Mouse (Mus musculus) gonadal fat pad, adult 2 months (tissue): ENCODE measurements at regions not wholly inside any gene's neighbourhood (a gene's known extent, or its start where the extent isn't known, plus 50 kb on each side); places are given as distances from the start of the nearest gene placed in this dataset.
"Not testable (repeated sequence)": the region's sequence is repeated elsewhere in the genome, so short reads cannot be mapped to it uniquely, and the experiment has no call there.

Experiments used
- DNase-seq: peaks from one replicate; pipeline ENCODE4 v3.0.0-alpha.2; 2012; ENCODE audit warnings: low read depth

DNA sequence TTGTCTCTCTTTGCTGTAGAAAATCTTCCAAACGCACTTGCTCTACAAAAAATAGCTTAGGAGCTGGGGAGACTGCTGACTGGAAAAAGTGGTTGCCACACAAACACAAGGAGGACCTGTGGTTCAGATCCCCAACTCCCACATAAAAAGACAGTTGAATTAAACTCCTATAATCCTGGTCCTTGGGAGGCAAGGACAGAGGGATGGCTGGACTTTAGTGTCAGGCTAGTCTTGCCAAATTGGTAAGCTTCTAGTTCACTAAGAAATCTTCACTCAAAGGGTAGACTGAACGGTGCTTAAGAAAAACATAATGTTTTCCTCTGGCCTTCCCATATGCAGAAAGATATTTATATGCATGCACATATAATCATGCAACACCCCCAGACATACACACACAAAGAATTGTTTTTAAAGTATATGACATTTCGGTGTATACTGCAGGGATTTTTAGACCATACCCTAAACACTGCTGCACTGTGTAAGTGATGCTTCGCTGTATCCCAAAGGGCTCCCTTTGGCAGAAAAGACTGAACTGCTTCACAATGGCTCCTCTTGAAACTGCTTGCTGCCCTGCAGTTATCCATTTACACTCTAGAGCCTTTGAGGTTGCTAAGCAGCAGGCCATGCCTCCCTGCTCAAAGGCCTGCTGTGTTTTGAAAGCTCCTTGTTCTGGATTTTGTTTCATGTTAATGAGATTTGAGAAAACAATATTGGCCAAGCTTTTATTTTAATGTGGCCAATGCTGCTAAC is 1299.3 kb downstream of the Zfp704 start:
- no peak for DNase-seq

DNA sequence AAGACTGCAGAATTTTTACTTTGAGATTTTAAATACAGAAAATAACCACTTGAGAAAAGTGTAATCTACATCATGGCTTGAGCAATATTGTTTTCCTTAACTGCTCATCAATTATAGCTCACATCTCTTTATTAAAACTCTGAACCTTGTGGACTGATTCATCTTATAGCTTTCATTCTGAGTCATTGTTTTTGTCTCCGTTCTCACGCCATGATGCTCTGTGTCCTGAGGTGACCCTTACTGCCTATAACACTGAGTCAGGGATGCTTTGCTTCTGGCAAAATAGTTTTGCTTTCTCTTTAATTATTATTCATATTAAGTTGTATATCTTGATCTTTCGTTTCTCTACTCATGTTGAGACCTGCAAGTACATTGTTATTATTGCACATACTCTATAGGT is 1302.6 kb downstream of the Zfp704 start:
- peak; percentile 14 for DNase-seq

DNA sequence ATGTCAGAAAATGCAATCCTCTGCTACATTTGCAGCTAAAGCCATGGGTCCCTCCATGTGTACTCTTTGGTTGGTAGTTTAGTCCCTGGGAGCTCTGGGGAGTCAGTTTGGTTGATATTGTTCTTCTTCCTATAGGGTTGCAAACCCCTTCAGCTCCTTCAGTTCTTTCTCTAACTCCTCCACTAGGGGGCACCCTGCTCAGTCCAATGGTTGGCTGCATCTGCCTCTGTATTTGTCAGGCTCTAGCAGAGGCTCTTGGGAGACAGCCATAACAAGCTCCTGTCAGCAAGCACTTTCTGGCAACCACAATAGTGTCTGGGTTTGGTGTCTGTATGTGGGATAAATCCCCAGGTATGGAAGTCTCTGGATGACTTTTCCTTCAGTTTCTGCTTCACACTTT is 1305.1 kb downstream of the Zfp704 start:
- DNase-seq, result no peak

DNA sequence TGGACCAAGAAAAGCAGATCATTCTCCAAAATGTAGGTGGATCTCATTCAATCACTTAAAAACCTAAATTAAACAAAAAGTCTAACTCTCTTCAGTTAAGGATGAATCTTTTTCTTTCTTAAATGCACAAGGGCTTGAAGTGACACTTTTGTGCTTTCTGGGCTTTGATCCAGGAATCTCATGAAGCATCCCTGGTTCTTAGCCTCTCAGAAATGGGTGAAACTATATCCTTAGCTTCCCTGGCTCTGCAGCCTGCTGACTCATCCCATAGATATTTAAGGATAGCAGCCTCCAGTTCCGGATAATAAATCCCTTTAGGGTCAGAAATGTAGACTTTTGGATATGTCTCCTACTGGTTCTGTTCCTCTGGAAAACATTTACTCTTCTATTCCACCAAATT is 1316.8 kb downstream of the Zfp704 start:
- DNase-seq, result no peak

DNA sequence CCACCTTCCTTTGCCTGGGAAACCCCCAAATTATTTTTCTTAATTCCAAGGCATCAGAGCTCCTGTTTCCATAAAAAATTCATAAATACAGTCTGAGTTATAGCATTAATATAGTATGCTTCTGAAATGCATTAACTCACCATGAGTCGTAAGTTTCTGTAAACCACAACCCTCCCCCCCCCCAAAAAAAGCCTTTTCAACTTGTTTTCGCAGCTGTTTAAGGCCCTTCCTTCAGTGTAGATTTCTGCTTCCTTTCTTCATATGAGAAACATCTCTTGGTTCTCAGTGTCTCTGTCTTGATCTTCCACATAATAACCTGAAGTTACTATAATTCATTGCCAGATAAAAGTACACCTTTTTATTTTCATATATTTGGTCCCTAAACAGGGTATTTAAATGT is 1320.3 kb downstream of the Zfp704 start:
- DNase-seq, result no peak

DNA sequence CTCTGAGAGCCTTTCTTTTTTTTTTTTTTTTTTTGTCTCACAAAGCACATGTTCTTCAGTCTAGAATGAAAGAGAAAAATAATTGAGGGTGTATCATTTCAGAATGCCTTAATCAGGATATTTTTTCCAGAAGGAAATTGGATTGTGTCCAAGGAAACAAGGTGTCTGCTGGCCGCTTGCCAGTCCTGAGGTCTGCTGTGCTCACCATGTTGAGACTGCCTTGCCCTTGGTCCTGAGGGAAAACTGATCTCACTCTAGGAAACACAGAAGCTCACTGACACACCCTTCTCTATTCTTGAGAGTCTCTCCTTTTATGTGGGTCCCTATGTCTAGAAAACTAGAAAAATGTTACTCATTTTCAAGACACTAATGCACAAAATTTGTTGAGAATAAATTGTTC is 1321.4 kb downstream of the Zfp704 start:
- DNase-seq, result no peak

GRCm38 (mm10) chr3:8284655-8285428 is 1325.0 kb downstream of the Zfp704 start:
- DNase-seq, result no peak

- DNase-seq, result no peak
Measured at GRCm38 (mm10) chr3:8282411-8282810, 1327.5 kb downstream of the Zfp704 start.

- DNase-seq, result no peak
Measured at GRCm38 (mm10) chr3:8276661-8277060, 1333.2 kb downstream of the Zfp704 start.

DNA sequence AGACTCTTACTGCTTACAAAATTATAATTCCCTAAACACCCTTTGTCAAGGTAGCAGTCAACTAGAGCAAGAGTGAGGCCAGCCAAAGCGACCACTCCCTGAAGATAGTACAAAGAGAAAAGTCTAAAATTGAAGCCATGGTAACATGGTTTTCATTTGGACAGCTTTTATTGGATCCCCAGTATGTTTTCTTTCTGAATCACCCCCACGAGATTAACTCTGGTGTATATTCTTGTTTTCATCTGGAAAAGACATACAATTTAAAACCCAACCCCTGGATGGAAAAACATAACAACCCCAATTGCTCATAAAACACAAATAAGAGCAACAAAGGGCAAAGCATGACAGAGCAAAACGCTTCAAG is 1339.0 kb downstream of the Zfp704 start:
- DNase-seq, result no peak

DNA sequence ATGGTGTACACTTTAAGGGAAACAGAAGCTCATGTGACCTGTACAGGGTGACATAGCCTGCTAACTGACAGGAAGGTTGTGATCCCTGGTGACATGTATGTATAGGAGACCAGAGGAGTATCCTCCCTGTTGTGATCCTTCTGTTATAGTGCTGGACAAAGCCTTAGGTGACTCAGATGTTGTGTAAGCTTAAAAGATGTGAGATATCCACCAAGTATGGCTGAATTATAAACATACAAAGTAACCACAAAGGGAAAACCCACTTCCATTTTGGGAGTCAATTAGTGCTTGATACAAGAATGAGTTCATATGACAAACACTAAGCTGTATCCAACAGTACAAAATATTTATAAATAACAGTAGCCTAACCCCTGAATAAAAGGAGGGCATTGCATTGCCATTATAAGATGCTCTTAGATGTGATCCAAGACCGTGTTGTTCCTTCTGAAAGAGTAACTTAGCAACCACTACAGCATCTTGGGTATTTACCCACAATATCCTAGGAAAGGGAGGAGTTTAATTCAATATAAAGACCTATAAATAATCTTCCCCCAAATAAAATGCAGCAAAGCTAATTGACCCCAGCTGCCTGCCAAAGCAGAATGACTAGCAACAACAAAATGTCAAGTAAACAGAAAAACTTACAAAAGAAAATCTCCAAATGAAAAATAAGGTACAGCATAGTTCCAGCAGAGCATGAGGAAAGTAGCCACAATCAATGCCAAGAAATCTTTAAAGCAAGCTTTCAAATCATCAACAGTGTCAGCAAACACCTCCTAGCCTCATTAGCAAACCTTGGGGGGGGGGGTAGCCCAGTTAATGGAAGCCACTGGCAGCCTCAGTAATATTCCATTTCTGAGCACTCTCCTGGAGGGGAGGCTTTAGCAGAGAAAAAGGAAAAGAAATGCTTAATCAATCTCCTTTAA is 1339.6 kb downstream of the Zfp704 start:
- no peak for DNase-seq

DNA sequence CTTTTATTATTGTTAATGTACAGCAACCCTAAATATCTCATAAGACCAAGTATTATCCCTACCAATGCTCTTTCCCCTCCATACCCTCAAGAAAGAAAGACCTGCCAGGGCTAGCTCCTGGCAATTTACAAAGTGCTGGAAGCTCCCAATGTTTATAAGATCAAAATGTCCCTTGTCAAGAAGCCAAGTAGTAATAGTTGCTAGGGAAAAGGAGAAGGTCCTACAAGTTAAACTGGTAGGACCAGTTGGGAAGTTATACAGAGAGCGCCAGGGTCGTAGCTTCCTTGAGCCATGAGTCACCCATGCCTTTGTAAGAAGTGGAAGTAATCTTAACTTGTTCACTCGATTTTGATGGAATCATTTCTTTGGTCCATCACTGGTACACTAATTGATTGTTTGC is 1344.1 kb downstream of the Zfp704 start:
- DNase-seq, result peak; percentile 81

- no peak for DNase-seq
Measured at GRCm38 (mm10) chr3:8264366-8265033, 1345.4 kb downstream of the Zfp704 start.

- no peak for DNase-seq
Measured at GRCm38 (mm10) chr3:8257293-8257692, 1352.6 kb downstream of the Zfp704 start.

DNA sequence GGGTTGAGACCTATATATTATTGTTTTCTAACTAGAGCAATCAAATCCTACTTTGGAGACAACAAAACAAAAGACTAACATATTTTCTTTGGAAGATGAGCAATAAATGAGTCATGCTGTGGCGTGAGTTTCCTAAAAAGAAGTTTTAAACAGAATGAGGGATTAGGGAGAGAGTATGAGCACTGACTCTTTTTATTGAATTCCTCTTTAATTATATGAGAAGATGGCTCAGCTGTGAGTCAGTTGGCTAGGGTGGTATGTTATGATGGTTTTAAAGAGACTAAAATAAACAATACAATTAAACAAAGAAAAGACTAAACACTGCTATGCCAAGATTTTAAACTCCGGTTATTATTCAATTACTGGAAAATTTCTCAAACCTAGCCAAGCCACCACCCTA is 1357.6 kb downstream of the Zfp704 start:
- DNase-seq, result no peak

DNA sequence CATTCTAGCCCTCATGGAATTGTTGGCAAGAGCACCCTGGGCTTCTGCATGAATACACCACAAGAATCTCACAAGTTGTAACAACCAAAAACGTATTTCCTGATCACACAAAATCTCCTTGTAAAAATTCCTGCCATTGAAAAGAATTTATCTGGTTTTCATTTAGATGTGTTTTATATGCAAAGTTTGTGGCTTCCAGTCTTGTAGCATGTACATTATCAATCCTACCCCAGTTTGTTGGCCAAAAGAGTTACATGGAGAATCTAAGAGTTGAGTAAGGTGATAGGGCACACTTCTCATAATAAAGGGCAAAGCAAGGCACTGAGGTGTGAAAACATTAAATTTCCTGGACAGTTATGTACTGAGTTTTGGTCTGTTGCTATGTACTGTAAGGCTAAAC is 1361.0 kb downstream of the Zfp704 start:
- no peak for DNase-seq

DNA sequence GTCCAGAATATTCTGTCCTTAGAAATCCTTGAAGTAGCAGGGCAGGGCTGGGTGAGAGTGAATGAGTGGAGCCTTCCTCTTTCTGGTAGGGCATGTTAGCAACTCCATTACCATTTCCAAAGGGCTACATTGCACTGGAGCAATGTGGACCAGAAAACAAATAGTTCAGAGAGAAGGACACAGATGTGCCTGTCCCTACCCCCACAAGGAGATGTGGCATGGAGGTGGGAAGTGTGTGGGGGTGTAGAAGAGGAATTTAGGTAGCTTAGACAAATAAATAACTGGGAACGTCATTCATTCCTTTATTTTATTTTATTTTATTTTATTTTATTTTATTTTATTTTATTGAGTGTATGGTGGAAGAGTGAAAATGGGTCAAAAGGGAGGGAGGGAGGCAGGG is 1364.1 kb downstream of the Zfp704 start:
- not testable (repeated sequence) for DNase-seq

GRCm38 (mm10) chr3:8245195-8245789 is 1364.6 kb downstream of the Zfp704 start:
- peak; percentile 41 for DNase-seq

DNA sequence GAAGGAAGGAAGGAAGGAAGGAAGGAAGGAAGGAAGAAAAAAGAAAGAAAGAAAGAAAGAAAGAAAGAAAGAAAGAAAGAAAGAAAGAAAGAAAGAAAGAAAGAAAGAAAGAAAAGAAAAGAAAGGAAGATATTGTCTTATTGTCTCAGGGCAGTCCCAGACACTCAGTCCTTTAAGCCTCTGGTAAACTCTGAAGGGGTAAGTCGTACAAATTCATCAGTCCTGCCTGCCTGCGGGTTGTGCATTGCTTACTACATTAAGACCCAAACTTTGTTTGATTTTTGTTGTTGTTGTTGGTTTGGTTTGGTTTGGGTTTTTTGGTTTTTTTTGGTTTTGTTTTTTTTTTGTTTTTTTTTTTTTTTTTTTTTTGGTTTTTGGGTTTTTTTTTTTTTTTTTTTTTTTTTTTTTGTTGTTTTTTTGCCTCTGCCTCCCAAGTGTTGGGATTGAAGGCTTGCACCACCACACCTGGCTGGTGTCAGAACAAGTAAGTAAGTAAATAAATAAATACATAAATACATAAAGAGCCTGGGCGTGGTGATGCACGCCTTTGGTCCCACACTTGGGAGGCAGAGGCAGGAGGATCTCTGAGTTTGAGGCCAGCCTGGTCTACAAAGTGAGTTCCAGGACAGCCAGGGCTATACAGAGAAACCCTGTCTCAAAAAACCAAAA is 1365.2 kb downstream of the Zfp704 start:
- DNase-seq, result not testable (repeated sequence)

DNA sequence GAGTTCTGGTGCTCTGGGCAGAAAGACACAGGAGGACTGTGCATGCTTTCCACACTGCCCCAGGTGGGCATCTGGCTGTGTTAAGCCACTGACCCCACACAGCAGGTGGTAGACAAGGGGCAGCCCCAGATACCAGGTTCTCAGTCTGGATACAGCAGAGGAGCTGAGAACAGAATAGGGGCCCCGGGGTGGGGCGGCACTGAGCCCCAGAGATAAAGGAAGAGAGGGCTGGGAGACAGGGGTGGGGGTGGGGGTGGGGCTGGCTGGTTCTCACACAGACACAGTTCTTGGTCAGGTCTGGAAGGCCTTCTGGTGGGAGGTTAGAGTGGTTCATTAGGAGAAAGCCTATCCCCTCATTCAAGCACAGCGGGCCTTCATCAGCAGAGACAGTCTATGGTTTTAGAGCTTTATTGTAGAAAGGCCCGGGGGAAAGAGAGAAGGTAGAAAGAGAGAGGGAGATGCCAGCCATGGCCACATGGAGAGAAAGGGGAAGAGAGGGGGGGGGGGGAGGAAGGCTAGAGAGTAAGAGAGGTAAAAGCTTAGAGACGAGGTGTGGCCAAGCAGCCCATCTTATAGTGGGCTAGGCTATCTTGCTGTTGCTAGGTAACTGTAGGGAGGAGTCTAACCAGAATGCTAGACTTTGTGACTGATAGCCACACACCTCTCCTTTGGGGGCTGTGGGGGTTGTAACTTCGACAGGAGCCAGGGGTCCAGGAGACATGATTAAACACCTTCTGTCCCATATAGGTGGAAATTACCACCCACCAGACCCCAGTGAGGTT is 1403.1 kb downstream of the Zfp704 start:
- DNase-seq, result no peak
